Comparison of ENCODE assay signal across 10 mouse cellular contexts in the genomic region with DNA sequence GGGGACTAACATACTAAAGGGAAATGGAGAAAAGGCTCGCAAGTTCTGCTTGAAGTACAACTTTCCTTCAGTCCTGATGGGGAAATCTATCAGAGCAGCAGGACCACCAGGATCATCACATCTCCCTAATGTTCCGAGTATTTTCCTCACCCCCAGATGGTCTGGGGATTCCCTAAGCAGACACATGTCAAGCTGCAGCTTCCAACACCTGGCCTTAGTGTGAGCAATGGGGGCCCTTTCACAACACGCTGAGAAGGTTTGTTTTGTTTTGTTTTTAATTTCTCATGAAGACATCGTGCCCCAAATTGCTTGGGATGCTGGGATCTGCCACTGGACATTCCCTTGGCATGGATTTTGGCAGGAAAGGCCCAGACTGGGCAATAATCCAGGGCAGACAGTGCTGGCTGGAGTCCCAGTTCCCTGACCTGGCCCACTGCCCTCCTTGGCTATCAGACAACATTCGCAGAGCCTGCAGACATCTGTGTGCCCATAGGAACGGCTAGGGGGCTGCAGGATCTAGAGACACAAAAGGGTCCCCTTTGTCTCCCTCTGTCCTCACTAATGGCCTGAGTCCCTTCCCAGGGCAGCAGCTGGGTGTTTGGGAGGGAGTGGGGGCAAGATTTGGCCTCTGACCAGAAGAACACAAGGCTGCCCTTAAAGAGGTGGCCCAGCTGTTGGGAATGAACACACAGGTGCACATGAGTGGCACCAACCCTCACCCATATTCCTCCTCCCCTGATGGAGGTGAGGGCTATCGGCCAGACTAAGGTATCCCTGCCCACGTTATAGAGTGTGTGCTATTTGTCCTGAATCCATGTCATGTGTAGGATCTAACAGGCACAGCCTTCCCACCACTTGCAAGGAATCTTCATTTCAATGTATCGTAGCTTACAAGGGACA.
A peak's percentile ranks its signal among the peaks of the same experiment; 100 is the strongest.
DNase-seq lines count a peak whose midpoint lies in the region; ATAC-seq lines count a peak whose summit lies in the region.
"Had no signal": no experiment of that assay in that cellular context is flagged by ENCODE, and none has a peak within 500 bp of the region (broad histone marks: within the 10 kb centered on the region; RNA-seq: fewer than 3 reads in every experiment).

No protein-coding gene starts in this region.

- H3K9ac ChIP-seq in kidney, embryonic 15.5 days, result no peak overlapping the region
- H3K9ac ChIP-seq: limb, embryonic 15.5 days had no signal

- H3K4me2 ChIP-seq in kidney, embryonic 15.5 days, result no peak overlapping the region
- H3K4me2 ChIP-seq: limb, embryonic 15.5 days had no signal

- H3K27ac ChIP-seq in kidney, embryonic 15.5 days, result no peak overlapping the region
- H3K27ac ChIP-seq: limb, embryonic 15.5 days had no signal

- no peak for ATAC-seq in kidney, embryonic 15.5 days (replicated peaks; ENCODE audit: low FRiP score)

- H3K27me3 ChIP-seq in kidney, embryonic 15.5 days, result no peaks in the 10 kb centered on the region
- H3K27me3 ChIP-seq: limb, embryonic 15.5 days had no signal

- DNase-seq in kidney, adult 18-20 months, result peak; percentile 68
- DNase-seq in adrenal gland, postnatal 10 days, result peak; percentile 77
- DNase-seq in cerebellum, postnatal 14 days, result peak; percentile 84 to 87
- DNase-seq in kidney, adult 9 months, result peak; percentile 64
- DNase-seq in ovary, postnatal 36 days (ENCODE audit: low spot score), result peak; percentile 68
- no peak for DNase-seq in c-Kit-positive CD71-positive TER-119-positive erythroid progenitor cells, embryonic 14.5 days (ENCODE audit: low spot score)
- DNase-seq in embryo, embryonic 9.5 days (ENCODE audit: extremely low spot score), result no peak

- no peaks in the 10 kb centered on the region for H3K9me3 ChIP-seq in kidney, embryonic 15.5 days (replicated peaks)
- H3K9me3 ChIP-seq: limb, embryonic 15.5 days had no signal

- H3K36me3 ChIP-seq in kidney, embryonic 15.5 days, result no peaks in the 10 kb centered on the region
- H3K36me3 ChIP-seq: limb, embryonic 15.5 days had no signal

- H3K4me1 ChIP-seq in kidney, embryonic 15.5 days, result no peaks in the 10 kb centered on the region
- H3K4me1 ChIP-seq: limb, embryonic 15.5 days had no signal

- 70% methylated on average over 9 of the region's 9 CpGs for WGBS in kidney, embryonic 15.5 days

- no peak overlapping the region for H3K4me3 ChIP-seq in kidney, embryonic 15.5 days (replicated peaks)
- H3K4me3 ChIP-seq: erythroblast, embryonic 14.5 days; limb, embryonic 15.5 days had no signal

Comparison
In these comparisons a context has a peak if more than half of its experiments do, and no peak if none do; other contexts are left out.
1. DNase-seq: peak in kidney, adult 18-20 months (single experiment), adrenal gland, postnatal 10 days (single experiment), cerebellum, postnatal 14 days (2 of 2), kidney, adult 9 months (single experiment) and ovary, postnatal 36 days (single experiment); none in c-Kit-positive CD71-positive TER-119-positive erythroid progenitor cells, embryonic 14.5 days (single experiment) and embryo, embryonic 9.5 days (single experiment).